Mouse (Mus musculus): ENCODE data around the gene Tchp. TPM values are rescaled to one million over a fixed set of nuclear protein-coding genes. Genes with fewer than 3 reads are reported as not detected.
A peak's percentile ranks its signal among the peaks of the same experiment; 100 is the strongest.

Tchp gene
- polyA plus RNA-seq, 1 experiment from 2014 or later, result 21.7 TPM

- H3K27me3 ChIP-seq, result no peaks in the 10 kb centered on the region
- H3K4me3 ChIP-seq, result no peak overlapping the region
- H3K9me3 ChIP-seq, result 0 out of 2 replicates have a peak, but pooled peaks cover 5% of the 10 kb centered on the region
- no peak overlapping the region for H3K9ac ChIP-seq
- WGBS, result 94% methylated on average over 10 of the region's 10 CpGs
- H3K27ac ChIP-seq, result no peak overlapping the region
- no peaks in the 10 kb centered on the region for H3K4me1 ChIP-seq
- ATAC-seq (ENCODE audit: insufficient number of reproducible peaks, insufficient read depth, low FRiP score, low TSS enrichment), result no peak
- no peak overlapping the region for H3K4me2 ChIP-seq (replicated peaks)
- peaks cover 86% of the 10 kb centered on the region for H3K36me3 ChIP-seq
Measured at GRCm38 (mm10) chr5:114721969-114722368, 14.4 kb downstream of the Tchp start.

GRCm38 (mm10) chr5:114722846-114723245 is 15.3 kb downstream of the Tchp start:
- Histone ChIP-seq H3K4me1 (no peaks in the 10 kb centered on the region), H3K4me3 (no peak overlapping the region), H3K4me2 (replicated peaks) (no peak overlapping the region), H3K9ac (no peak overlapping the region), H3K27ac (0 out of 2 replicates have a peak overlapping the region, but pooled peaks have one; percentile 1), H3K36me3 (peaks cover 78% of the 10 kb centered on the region), H3K9me3 (0 out of 2 replicates have a peak, but pooled peaks cover 5% of the 10 kb centered on the region), H3K27me3 (no peaks in the 10 kb centered on the region)
- no peak for ATAC-seq (ENCODE audit: insufficient number of reproducible peaks, insufficient read depth, low FRiP score, low TSS enrichment)
- 93% methylated on average over 13 of the region's 13 CpGs for WGBS

GRCm38 (mm10) chr5:114728160-114728559 is 20.6 kb downstream of the Tchp start:
- no peak overlapping the region for H3K27ac ChIP-seq
- 0 out of 2 replicates have a peak, but pooled peaks cover 5% of the 10 kb centered on the region for H3K9me3 ChIP-seq
- no peak overlapping the region for H3K9ac ChIP-seq
- ATAC-seq (ENCODE audit: insufficient number of reproducible peaks, insufficient read depth, low FRiP score, low TSS enrichment), result no peak
- H3K4me3 ChIP-seq, result no peak overlapping the region
- H3K4me2 ChIP-seq (replicated peaks), result no peak overlapping the region
- H3K4me1 ChIP-seq, result no peaks in the 10 kb centered on the region; the same call in 1 of the 2 replicates
- H3K36me3 ChIP-seq, result peaks cover 70% of the 10 kb centered on the region
- WGBS, result 83% methylated on average over 10 of the region's 10 CpGs
- H3K27me3 ChIP-seq, result no peaks in the 10 kb centered on the region

GRCm38 (mm10) chr5:114730129-114730528 is 22.6 kb downstream of the Tchp start:
- Histone ChIP-seq H3K4me1 (no peaks in the 10 kb centered on the region; the same call in 1 of the 2 replicates), H3K4me2 (replicated peaks) (no peak overlapping the region), H3K27ac (0 out of 2 replicates have a peak overlapping the region, but pooled peaks have one; percentile 51), H3K4me3 (no peak overlapping the region), H3K27me3 (no peaks in the 10 kb centered on the region), H3K36me3 (peaks cover 73% of the 10 kb centered on the region), H3K9me3 (no peaks in the 10 kb centered on the region), H3K9ac (no peak overlapping the region)
- WGBS, result 35% methylated on average over 10 of the region's 10 CpGs
- peak; percentile 49 for ATAC-seq (ENCODE audit: insufficient number of reproducible peaks, insufficient read depth, low FRiP score, low TSS enrichment)

- no peak overlapping the region for H3K4me3 ChIP-seq
- no peaks in the 10 kb centered on the region for H3K9me3 ChIP-seq
- no peak overlapping the region for H3K4me2 ChIP-seq (replicated peaks)
- H3K27me3 ChIP-seq, result no peaks in the 10 kb centered on the region
- ATAC-seq (ENCODE audit: insufficient number of reproducible peaks, insufficient read depth, low FRiP score, low TSS enrichment), result no peak
- no peak overlapping the region for H3K27ac ChIP-seq
- no peaks in the 10 kb centered on the region; the same call in 1 of the 2 replicates for H3K4me1 ChIP-seq
- H3K36me3 ChIP-seq, result peaks cover 75% of the 10 kb centered on the region
- no peak overlapping the region for H3K9ac ChIP-seq
- 65% methylated on average over 6 of the region's 6 CpGs for WGBS
Measured at GRCm38 (mm10) chr5:114731498-114731897, 23.9 kb downstream of the Tchp start.

- Histone ChIP-seq H3K9ac (no peak overlapping the region), H3K27ac (no peak overlapping the region), H3K9me3 (no peaks in the 10 kb centered on the region), H3K4me2 (replicated peaks) (no peak overlapping the region), H3K4me3 (no peak overlapping the region), H3K27me3 (no peaks in the 10 kb centered on the region), H3K4me1 (no peaks in the 10 kb centered on the region; the same call in 1 of the 2 replicates), H3K36me3 (peaks cover 80% of the 10 kb centered on the region)
- WGBS, result 83% methylated on average over 15 of the region's 15 CpGs
- ATAC-seq (ENCODE audit: insufficient number of reproducible peaks, insufficient read depth, low FRiP score, low TSS enrichment), result no peak
Measured at GRCm38 (mm10) chr5:114731969-114732368, 24.4 kb downstream of the Tchp start.

- ATAC-seq (ENCODE audit: insufficient number of reproducible peaks, insufficient read depth, low FRiP score, low TSS enrichment), result no peak
- Histone ChIP-seq H3K9me3 (no peaks in the 10 kb centered on the region), H3K9ac (no peak overlapping the region), H3K27me3 (no peaks in the 10 kb centered on the region), H3K4me1 (no peaks in the 10 kb centered on the region; the same call in 1 of the 2 replicates), H3K36me3 (peaks cover 88% of the 10 kb centered on the region), H3K4me2 (replicated peaks) (no peak overlapping the region), H3K4me3 (no peak overlapping the region), H3K27ac (no peak overlapping the region)
- 90% methylated on average over 15 of the region's 15 CpGs for WGBS
Measured at GRCm38 (mm10) chr5:114733606-114734005, 26.0 kb downstream of the Tchp start.

- H3K36me3 ChIP-seq, result peaks cover 82% of the 10 kb centered on the region
- 82% methylated on average over 21 of the region's 21 CpGs for WGBS
- no peak for ATAC-seq (ENCODE audit: insufficient number of reproducible peaks, insufficient read depth, low FRiP score, low TSS enrichment)
Measured at GRCm38 (mm10) chr5:114737090-114737887, 29.7 kb downstream of the Tchp start.

GRCm38 (mm10) chr5:114738707-114739241 is 31.2 kb downstream of the Tchp start:
- no peak for ATAC-seq (ENCODE audit: insufficient number of reproducible peaks, insufficient read depth, low FRiP score, low TSS enrichment)
- Histone ChIP-seq H3K4me3 (no peak overlapping the region), H3K9me3 (no peaks in the 10 kb centered on the region), H3K9ac (no peak overlapping the region), H3K27ac (peak overlapping the region; percentile 1; the same call in 1 of the 2 replicates), H3K36me3 (peaks cover 85% of the 10 kb centered on the region), H3K27me3 (no peaks in the 10 kb centered on the region), H3K4me1 (peaks cover 6% of the 10 kb centered on the region; the same call in 1 of the 2 replicates), H3K4me2 (replicated peaks) (no peak overlapping the region)
- WGBS, result 77% methylated on average over 12 of the region's 12 CpGs

More at GRCm38 (mm10) chr5:114737090-114737887, 29.7 kb downstream of the Tchp start:
- H3K27ac ChIP-seq, result no peak overlapping the region
- no peaks in the 10 kb centered on the region for H3K9me3 ChIP-seq
- no peak overlapping the region for H3K9ac ChIP-seq
- H3K4me3 ChIP-seq, result no peak overlapping the region
- H3K4me1 ChIP-seq, result peaks cover 6% of the 10 kb centered on the region; the same call in 1 of the 2 replicates
- no peaks in the 10 kb centered on the region for H3K27me3 ChIP-seq
- H3K4me2 ChIP-seq (replicated peaks), result no peak overlapping the region

GRCm38 (mm10) chr5:114740595-114740994 is 33.0 kb downstream of the Tchp start:
- Histone ChIP-seq H3K9me3 (no peaks in the 10 kb centered on the region), H3K9ac (no peak overlapping the region), H3K4me3 (no peak overlapping the region), H3K4me1 (peaks cover 6% of the 10 kb centered on the region; the same call in 1 of the 2 replicates), H3K27ac (no peak overlapping the region), H3K27me3 (no peaks in the 10 kb centered on the region), H3K36me3 (peaks cover 84% of the 10 kb centered on the region), H3K4me2 (replicated peaks) (no peak overlapping the region)
- 72% methylated on average over 4 of the region's 4 CpGs for WGBS
- ATAC-seq (ENCODE audit: insufficient number of reproducible peaks, insufficient read depth, low FRiP score, low TSS enrichment), result no peak

- ATAC-seq (ENCODE audit: insufficient number of reproducible peaks, insufficient read depth, low FRiP score, low TSS enrichment), result no peak
- Histone ChIP-seq H3K4me3 (no peak overlapping the region), H3K27ac (no peak overlapping the region), H3K9me3 (no peaks in the 10 kb centered on the region), H3K27me3 (no peaks in the 10 kb centered on the region), H3K9ac (no peak overlapping the region), H3K4me1 (peaks cover 6% of the 10 kb centered on the region; the same call in 1 of the 2 replicates), H3K4me2 (replicated peaks) (no peak overlapping the region), H3K36me3 (peaks cover 71% of the 10 kb centered on the region)
- WGBS, result 93% methylated on average over 10 of the region's 10 CpGs
Measured at GRCm38 (mm10) chr5:114742572-114742971, 35.0 kb downstream of the Tchp start.

Data from embryonic facial prominence, embryonic 12.5 days (tissue).